Mouse (Mus musculus) hindbrain, embryonic 15.5 days (tissue): ENCODE results near the gene Qpct. TPM values are rescaled to one million over a fixed set of nuclear protein-coding genes. Genes with fewer than 3 reads are reported as not detected.
A peak's percentile ranks its signal among the peaks of the same experiment; 100 is the strongest.

Source experiments
- ATAC-seq: fragments of 200-750 bp; cut with Nextera tagmentation; 2 replicates; pipeline ENCODE4 v1.8.0; 2017; ENCODE audit warnings: low read depth, moderate number of reproducible peaks, moderate TSS enrichment; ENCODE audit not compliant: low FRiP score
- H3K27ac ChIP-seq: fragments of 300-500 bp; sonication (generic); replicated peaks from 2 replicates; pipeline ENCODE4 v1.5.1; 2015; ENCODE audit warnings: mild to moderate bottlenecking, inconsistent platforms
- H3K27me3 ChIP-seq: fragments of 300-500 bp; sonication (generic); 2 replicates; pipeline ENCODE4 v1.6.1; 2015; ENCODE audit warnings: control low read depth, inconsistent platforms
- H3K36me3 ChIP-seq: fragments of 300-500 bp; sonication (generic); 2 replicates; pipeline ENCODE4 v1.6.1; 2015; ENCODE audit warnings: control low read depth, inconsistent platforms
- H3K4me1 ChIP-seq: fragments of 300-500 bp; sonication (generic); replicated peaks from 2 replicates; pipeline ENCODE4 v1.6.1; 2015; ENCODE audit warnings: control low read depth, inconsistent platforms
- H3K4me2 ChIP-seq: fragments of 300-500 bp; sonication (generic); 2 replicates; pipeline ENCODE4 v1.6.1; 2015; ENCODE audit warnings: moderate library complexity, mild to moderate bottlenecking, inconsistent platforms
- H3K4me3 ChIP-seq: fragments of 300-500 bp; sonication (generic); 2 replicates; pipeline ENCODE4 v1.5.1; 2015; ENCODE audit warnings: mild to moderate bottlenecking, inconsistent platforms
- H3K9ac ChIP-seq: fragments of 300-500 bp; sonication (generic); 2 replicates; pipeline ENCODE4 v1.6.1; 2015; ENCODE audit warnings: inconsistent platforms
- H3K9me3 ChIP-seq: fragments of 300-500 bp; sonication (generic); 2 replicates; pipeline ENCODE4 v1.6.1; 2016; ENCODE audit warnings: control low read depth, inconsistent platforms
- WGBS: fragments of 180-500 bp; shearing (Covaris S2); methylation state at CpG from one replicate; pipeline ENCODE4 v1.1.7; 2015; 5-methylcytosine and 5-hydroxymethylcytosine counted together
- polyA plus RNA-seq: library from polyadenylated mRNA; unstranded; fragments of >200 nt; fragmentation: Nextera tagmentation; extraction: Ambion mirVana; gene quantifications from 2 replicates; pipeline ENCODE4 v1.2.1, GENCODE M21; 2015

Qpct gene
- polyA plus RNA-seq, 1 experiment from 2014 or later: 23.6 TPM

DNA sequence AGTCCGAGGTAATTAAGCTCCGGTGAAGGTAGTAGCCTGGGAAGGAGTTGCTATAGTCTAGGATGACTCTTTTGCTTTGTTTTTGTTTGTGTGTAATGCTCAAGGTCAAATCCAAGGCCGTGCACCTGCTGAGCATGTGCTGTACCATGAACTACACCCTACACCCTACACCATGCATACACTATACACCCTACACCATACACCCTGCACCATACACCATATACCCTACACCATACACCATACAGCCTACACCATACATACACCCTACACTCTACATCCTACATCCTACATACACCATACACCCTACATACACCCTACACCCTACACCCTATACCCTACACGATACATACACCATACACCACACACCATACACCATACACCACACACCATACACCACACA lies 18.9 kb upstream of the Qpct start:
- H3K4me1 ChIP-seq: no peaks in the 10 kb centered on the region
- no peaks in the 10 kb centered on the region for H3K36me3 ChIP-seq
- ATAC-seq: no peak
- no peak overlapping the region for H3K4me2 ChIP-seq
- H3K27me3 ChIP-seq: no peaks in the 10 kb centered on the region
- WGBS: 79% methylated on average over 4 of the region's 4 CpGs
- H3K9ac ChIP-seq: no peak overlapping the region
- no peak overlapping the region for H3K4me3 ChIP-seq
- no peaks in the 10 kb centered on the region for H3K9me3 ChIP-seq
- H3K27ac ChIP-seq: no peak overlapping the region

DNA sequence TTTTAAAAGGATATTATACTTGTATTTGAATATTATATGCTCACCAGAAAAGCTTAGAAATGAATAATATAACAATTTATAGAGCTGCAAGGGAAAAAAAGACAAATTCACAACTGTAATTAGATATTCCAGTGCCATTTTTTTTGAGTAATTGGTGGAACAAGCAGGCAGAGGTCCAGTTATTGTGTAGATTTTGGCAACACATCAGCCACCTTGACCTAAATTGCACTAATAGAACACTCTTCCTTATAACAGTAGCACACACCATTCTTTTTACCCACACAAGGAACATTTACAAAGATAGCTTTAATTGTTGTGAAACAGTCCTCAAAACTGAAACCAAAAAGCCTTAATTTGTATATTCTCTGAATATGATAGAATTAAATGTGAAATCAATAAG lies 12.0 kb upstream of the Qpct start:
- Histone ChIP-seq H3K9ac (no peak overlapping the region), H3K4me3 (no peak overlapping the region), H3K9me3 (no peaks in the 10 kb centered on the region), H3K4me1 (no peaks in the 10 kb centered on the region), H3K36me3 (no peaks in the 10 kb centered on the region), H3K4me2 (no peak overlapping the region), H3K27me3 (no peaks in the 10 kb centered on the region), H3K27ac (no peak overlapping the region)
- no peak for ATAC-seq

DNA sequence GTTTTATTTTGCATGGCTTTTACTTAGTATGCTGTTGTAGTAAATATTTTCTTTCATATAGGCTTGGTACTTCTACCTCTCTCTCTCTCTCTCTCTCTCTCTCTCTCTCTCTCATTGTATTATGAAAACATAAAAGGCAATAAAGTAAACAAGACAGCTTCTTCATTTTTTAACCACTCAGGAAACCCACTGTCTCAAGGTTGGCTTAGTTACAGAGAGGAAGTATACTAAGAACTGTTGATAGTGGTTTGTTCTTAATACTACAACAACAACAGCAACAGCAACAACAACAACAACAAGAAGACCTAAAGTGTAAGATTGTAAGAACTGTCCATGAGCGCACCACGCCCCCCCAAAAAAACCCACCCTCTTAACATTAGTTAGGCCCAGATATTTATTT lies 8.0 kb upstream of the Qpct start:
- no peak overlapping the region for H3K4me2 ChIP-seq
- no peaks in the 10 kb centered on the region for H3K4me1 ChIP-seq
- H3K4me3 ChIP-seq: no peak overlapping the region
- H3K27ac ChIP-seq: no peak overlapping the region
- no peak for ATAC-seq
- H3K27me3 ChIP-seq: no peaks in the 10 kb centered on the region
- no peaks in the 10 kb centered on the region for H3K36me3 ChIP-seq
- H3K9ac ChIP-seq: no peak overlapping the region
- WGBS: 98% methylated on average over 2 of the region's 2 CpGs
- H3K9me3 ChIP-seq: no peaks in the 10 kb centered on the region

DNA sequence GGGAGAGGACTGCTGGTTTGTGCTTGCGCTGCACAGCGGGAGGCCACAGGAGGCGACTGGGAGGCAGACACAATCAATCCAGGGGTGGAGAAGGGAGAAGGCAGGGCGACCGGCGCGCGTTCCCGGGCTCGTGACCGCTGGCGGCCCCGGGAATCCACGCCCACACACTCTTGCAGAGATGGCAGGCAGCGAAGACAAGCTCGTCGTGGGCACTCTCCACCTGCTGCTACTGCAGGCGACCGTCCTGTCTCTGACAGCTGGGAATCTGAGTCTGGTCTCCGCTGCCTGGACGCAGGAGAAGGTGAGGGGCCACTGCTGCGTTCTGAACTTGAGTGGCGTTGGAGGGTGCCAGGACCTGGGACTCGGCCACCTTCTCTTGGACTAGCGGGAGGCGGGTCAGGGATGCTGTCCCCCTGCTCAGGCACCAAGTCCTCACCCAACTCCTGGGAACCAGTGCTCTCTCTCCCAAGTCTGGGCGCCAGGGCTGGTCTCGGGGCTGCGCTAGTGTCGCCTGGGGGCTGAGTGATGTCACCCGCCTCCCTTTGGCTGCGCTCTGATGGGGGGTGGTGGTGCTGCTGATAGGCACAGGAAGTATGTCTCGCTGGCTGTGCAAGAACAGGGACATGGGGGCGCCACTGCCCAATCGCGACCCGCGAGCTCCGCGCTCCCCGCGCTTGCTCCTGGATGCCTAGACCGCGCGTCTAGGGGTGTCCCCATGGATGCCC lies 544 bp downstream of the Qpct start:
- Histone ChIP-seq H3K4me2 (peak overlapping the region; percentile 70), H3K9ac (peak overlapping the region; percentile 58), H3K4me3 (peak overlapping the region; percentile 62), H3K27ac (peak overlapping the region; percentile 77), H3K27me3 (no peaks in the 10 kb centered on the region), H3K4me1 (peaks cover 13% of the 10 kb centered on the region), H3K9me3 (no peaks in the 10 kb centered on the region), H3K36me3 (no peaks in the 10 kb centered on the region)
- peak; percentile 95 for ATAC-seq
- WGBS: under 1% methylated on average over 45 of the region's 45 CpGs

DNA sequence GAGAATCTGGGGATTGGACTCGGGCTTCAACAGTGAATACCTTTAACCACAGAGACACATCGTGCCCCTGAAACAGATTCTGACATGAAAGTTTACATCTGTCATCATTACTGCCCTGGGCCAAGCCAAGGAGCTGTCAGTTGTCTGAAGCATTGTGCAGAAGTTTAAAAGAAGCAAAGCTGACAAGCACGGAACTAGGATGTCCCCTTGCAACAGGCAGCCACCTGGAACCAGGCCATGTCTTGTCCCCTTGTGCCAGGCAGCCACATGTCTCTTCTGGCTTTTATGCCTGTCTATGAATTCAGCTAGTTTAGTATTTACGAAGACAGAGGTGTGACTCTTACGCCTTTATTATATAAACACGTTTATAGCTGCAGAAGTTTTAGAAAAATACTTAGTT lies 6.6 kb downstream of the Qpct start:
- Histone ChIP-seq H3K9ac (no peak overlapping the region), H3K27ac (no peak overlapping the region), H3K36me3 (no peaks in the 10 kb centered on the region), H3K9me3 (no peaks in the 10 kb centered on the region), H3K27me3 (no peaks in the 10 kb centered on the region), H3K4me3 (no peak overlapping the region), H3K4me2 (no peak overlapping the region), H3K4me1 (peaks cover 5% of the 10 kb centered on the region)
- 66% methylated on average over 6 of the region's 6 CpGs for WGBS
- no peak for ATAC-seq

DNA sequence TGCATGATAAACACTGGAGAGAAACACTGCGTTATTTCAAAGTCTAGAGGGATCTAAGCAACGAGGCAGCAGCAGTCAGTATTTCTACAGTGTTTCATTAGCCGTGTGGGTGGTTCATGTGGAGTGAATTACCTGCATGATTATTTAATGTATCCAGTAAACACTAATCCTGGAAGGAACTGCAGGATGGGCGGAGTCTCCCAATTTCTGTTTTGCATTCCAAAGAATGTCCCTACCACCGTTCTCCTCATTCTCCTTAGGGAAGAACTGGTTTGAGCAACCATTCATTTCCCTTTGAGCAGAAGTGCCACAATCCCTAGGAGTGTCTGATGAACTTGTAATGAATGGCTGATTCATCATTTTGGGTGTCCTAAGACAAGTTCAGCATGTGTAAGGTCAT lies 8.5 kb downstream of the Qpct start:
- Histone ChIP-seq H3K27me3 (no peaks in the 10 kb centered on the region), H3K4me1 (no peaks in the 10 kb centered on the region), H3K27ac (no peak overlapping the region), H3K4me3 (no peak overlapping the region), H3K4me2 (no peak overlapping the region), H3K9me3 (no peaks in the 10 kb centered on the region), H3K36me3 (no peaks in the 10 kb centered on the region), H3K9ac (no peak overlapping the region)
- no peak for ATAC-seq
- 76% methylated on average over 5 of the region's 5 CpGs for WGBS

DNA sequence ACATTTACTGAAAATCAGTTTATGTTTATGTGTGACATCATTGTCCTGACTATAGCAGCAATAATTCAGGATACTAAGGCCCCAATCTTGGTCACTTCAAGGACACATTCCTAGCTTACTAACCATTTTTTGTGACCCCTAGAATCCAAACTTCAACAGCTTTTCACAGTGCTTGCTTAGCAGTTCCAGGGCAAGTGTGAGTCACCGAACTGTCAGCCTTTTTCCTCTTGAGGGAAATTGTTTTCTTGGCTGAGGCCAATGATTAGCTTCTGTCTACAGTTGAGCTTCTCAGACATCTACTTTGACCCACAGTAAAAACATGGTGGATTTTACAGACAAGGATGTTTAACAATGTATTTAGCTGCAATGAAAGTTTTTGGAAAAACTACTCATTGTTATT lies 12.5 kb downstream of the Qpct start:
- Histone ChIP-seq H3K4me3 (no peak overlapping the region), H3K36me3 (no peaks in the 10 kb centered on the region), H3K9ac (no peak overlapping the region), H3K9me3 (no peaks in the 10 kb centered on the region), H3K27ac (no peak overlapping the region), H3K4me2 (no peak overlapping the region), H3K4me1 (0 out of 2 replicates have a peak, but pooled peaks cover 2% of the 10 kb centered on the region), H3K27me3 (no peaks in the 10 kb centered on the region)
- ATAC-seq: no peak
- 85% methylated on average over 1 of the region's 1 CpGs for WGBS

DNA sequence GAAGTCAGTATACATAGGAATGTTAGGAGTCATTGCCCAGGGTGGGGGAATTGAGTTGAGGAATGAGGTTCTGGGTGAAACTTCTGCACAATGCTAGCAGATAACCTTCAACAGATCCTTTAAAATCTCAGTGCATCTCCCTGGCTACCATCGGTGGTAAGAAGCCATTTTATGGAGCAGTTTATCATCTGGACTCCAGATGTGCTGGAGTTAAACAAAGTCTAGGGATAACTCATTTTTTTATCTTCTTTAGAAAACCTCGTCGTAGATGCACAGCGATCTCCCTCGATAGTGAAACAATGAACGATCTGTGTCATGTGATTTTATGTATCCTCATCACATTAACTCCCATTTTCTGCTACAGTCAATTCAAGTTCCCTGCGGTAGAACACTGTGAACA lies 16.9 kb downstream of the Qpct start:
- WGBS: 53% methylated on average over 7 of the region's 7 CpGs
- H3K27ac ChIP-seq: 0 out of 2 replicates have a peak overlapping the region, but pooled peaks have one; percentile 35
- H3K9me3 ChIP-seq: no peaks in the 10 kb centered on the region
- H3K4me3 ChIP-seq: no peak overlapping the region
- no peak for ATAC-seq
- H3K4me1 ChIP-seq: 0 out of 2 replicates have a peak, but pooled peaks cover 2% of the 10 kb centered on the region
- no peak overlapping the region for H3K9ac ChIP-seq
- H3K4me2 ChIP-seq: no peak overlapping the region
- no peaks in the 10 kb centered on the region for H3K36me3 ChIP-seq
- no peaks in the 10 kb centered on the region for H3K27me3 ChIP-seq

DNA sequence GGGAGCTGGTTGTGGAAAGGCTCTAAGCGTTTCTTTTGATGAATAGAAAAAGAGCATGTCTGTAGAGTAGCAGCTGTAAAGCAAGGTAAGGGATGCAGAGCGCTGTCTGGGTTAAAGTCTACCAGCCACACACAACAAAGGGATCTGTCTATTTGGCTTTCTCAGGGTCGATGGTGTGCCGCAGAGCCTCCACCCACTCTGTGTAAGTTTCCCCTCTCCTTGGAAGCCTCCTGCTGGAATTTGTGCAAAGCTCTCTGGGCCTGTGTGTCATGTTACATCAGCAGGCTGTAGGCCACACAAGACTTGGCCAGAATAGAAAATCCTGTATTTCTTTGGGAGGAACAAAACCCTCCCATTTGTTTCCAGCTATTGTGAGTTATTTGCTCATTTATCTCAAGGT lies 17.3 kb downstream of the Qpct start:
- no peaks in the 10 kb centered on the region for H3K27me3 ChIP-seq
- peak overlapping the region; percentile 35; the same call in 1 of the 2 replicates for H3K27ac ChIP-seq
- WGBS: 31% methylated on average over 4 of the region's 4 CpGs
- no peaks in the 10 kb centered on the region for H3K9me3 ChIP-seq
- no peak overlapping the region for H3K4me2 ChIP-seq
- H3K4me3 ChIP-seq: no peak overlapping the region
- H3K4me1 ChIP-seq: 0 out of 2 replicates have a peak, but pooled peaks cover 2% of the 10 kb centered on the region
- no peak overlapping the region for H3K9ac ChIP-seq
- no peak for ATAC-seq
- no peaks in the 10 kb centered on the region for H3K36me3 ChIP-seq

DNA sequence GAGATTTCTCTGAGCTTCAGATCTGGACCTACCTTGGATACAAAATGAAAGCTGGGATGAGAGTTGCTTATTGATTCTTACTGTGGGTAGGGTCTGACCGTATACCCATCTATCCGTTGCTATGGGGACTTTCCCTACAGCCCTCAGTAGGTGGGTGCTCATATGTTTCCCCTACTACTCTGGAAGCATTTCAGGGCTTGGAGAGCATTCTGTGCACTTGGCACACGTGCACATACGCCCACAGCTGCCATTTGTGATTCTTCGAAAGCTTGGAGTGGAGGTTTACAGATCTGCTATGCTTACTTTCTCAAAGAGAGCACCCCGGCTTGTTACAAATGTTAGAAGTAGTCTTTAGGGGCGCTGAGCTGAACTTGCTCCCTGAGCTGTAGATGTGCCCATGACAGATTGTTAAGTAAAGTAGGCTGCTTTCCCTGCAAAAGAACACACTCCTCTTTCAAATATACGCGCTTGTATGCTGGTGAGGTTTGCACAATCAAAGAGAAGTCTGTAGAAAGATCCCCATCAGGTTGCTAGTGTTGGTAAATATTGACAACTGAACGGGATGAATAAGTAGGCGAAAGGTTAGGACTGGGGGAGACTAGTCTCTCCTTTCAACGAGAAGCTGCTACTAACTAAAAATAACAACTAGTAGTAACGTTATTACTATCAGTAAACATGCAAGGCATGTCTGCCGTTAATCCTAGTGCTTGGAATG lies 18.2 kb downstream of the Qpct start:
- H3K9me3 ChIP-seq: no peaks in the 10 kb centered on the region
- ATAC-seq: no peak
- WGBS: 85% methylated on average over 14 of the region's 14 CpGs
- no peaks in the 10 kb centered on the region for H3K36me3 ChIP-seq
- H3K27ac ChIP-seq: no peak overlapping the region
- H3K27me3 ChIP-seq: no peaks in the 10 kb centered on the region
- no peak overlapping the region for H3K4me3 ChIP-seq
- H3K9ac ChIP-seq: no peak overlapping the region
- no peak overlapping the region for H3K4me2 ChIP-seq
- H3K4me1 ChIP-seq: 0 out of 2 replicates have a peak, but pooled peaks cover 2% of the 10 kb centered on the region

DNA sequence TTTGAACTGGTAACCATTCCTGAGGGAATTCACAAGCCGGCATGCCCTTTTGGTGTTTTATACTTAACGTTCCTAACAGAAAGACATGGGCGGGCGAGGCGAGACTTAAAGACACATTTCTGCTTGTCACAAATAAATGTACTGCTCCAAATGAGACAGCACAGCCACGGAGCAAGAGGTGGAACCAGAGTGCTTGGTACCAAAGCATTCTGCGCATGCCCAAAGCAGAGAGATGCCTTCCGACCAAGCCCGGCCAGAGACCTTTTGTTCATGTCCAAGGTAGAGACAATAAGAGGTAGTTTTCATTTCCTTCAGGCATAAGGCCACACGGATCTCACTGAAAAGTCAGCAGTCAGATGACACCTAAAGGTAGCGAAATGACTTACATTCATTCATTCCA lies 20.2 kb downstream of the Qpct start:
- Histone ChIP-seq H3K4me3 (no peak overlapping the region), H3K4me1 (0 out of 2 replicates have a peak, but pooled peaks cover 2% of the 10 kb centered on the region), H3K36me3 (no peaks in the 10 kb centered on the region), H3K27me3 (no peaks in the 10 kb centered on the region), H3K4me2 (no peak overlapping the region), H3K9ac (no peak overlapping the region), H3K27ac (no peak overlapping the region), H3K9me3 (no peaks in the 10 kb centered on the region)
- no peak for ATAC-seq
- WGBS: 76% methylated on average over 11 of the region's 11 CpGs

DNA sequence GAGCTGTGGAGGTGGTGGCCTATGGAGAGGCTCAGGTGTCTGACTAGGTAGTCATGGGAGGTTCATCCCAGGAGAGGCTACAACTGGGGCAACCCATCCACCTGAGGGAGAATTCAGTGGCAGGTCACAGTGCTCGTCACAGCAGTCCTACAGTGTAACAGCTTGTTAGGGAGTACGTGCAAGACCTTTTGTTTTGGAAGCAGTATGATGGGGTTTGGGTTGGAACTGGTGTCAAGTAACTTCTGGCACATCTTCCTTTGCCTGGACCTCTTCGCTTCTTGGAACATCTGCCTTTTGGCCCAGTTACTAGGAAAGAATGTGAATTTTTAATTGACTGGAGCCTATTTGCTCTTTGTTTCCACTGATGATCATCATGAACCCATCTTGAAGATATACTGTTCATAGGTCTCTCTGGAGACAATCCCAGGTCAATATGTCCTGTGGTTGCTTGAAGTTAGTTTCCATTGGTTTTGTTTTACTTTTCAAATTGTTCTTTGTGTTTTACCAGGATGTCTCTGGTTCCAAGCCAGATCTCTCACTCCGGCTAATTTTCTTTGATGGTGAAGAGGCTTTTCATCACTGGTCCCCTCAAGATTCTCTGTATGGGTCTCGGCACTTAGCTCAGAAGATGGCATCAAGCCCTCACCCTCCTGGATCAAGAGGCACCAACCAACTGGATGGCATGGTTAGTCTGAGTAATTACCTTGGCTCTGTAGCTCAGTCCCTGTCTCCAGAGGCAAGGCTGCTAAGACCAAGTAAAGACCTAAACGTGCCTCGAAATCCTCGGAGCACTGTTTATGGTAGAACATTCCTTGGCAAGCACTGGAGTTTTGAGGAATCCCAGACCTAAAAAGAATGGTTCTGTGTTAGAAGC lies 25.5 kb downstream of the Qpct start:
- no peak overlapping the region for H3K4me2 ChIP-seq
- H3K9ac ChIP-seq: no peak overlapping the region
- no peaks in the 10 kb centered on the region for H3K27me3 ChIP-seq
- ATAC-seq: no peak
- no peak overlapping the region for H3K4me3 ChIP-seq
- H3K9me3 ChIP-seq: no peaks in the 10 kb centered on the region
- no peaks in the 10 kb centered on the region; the same call in 1 of the 2 replicates for H3K36me3 ChIP-seq
- 82% methylated on average over 8 of the region's 8 CpGs for WGBS
- H3K27ac ChIP-seq: no peak overlapping the region
- no peaks in the 10 kb centered on the region for H3K4me1 ChIP-seq
